Mouse (Mus musculus) erythroblast, adult 5-6 weeks (primary cell): Measurements from ENCODE around the gene Galnt6. TPM values are rescaled to one million over a fixed set of nuclear protein-coding genes. Genes with fewer than 3 reads are reported as not detected.
"Not testable (repeated sequence)": the region's sequence is repeated elsewhere in the genome, so short reads cannot be mapped to it uniquely, and the experiment has no call there.

Source experiments
- ATAC-seq: replicated peaks from 2 replicates; pipeline ENCODE4 v1.8.0; 2016; ENCODE audit warnings: moderate number of reproducible peaks, mild to moderate bottlenecking, moderate TSS enrichment, inconsistent platforms; ENCODE audit not compliant: poor library complexity, low FRiP score, severe bottlenecking
- total RNA-seq, 2 experiments: library from RNA; stranded (forward) in 1 of 2; stranded (reverse) in 1 of 2; fragments of 150-400 nt in 1 of 2; fragments of 200-764, 138-1000 nt in 1 of 2; gene quantifications; 2 replicates each; pipeline versions ENCODE4 v1.2.3 to v1.2.4; 2015 to 2017; ENCODE audit warnings: low replicate concordance in 2 of 2

The Galnt6 gene
- total RNA-seq (2015; ENCODE audit: low replicate concordance) (3.6 and 4.0 TPM in 2 replicates), total RNA-seq (2017; ENCODE audit: low replicate concordance) (4.5 and 4.9 TPM in 2 replicates)

- ATAC-seq = peak; percentile 65
Measured at GRCm38 (mm10) chr15:100729281-100729985, at the start of gene Galnt6. Gene Galnt6, minus strand, starts transcription at chr15:100729376.

DNA sequence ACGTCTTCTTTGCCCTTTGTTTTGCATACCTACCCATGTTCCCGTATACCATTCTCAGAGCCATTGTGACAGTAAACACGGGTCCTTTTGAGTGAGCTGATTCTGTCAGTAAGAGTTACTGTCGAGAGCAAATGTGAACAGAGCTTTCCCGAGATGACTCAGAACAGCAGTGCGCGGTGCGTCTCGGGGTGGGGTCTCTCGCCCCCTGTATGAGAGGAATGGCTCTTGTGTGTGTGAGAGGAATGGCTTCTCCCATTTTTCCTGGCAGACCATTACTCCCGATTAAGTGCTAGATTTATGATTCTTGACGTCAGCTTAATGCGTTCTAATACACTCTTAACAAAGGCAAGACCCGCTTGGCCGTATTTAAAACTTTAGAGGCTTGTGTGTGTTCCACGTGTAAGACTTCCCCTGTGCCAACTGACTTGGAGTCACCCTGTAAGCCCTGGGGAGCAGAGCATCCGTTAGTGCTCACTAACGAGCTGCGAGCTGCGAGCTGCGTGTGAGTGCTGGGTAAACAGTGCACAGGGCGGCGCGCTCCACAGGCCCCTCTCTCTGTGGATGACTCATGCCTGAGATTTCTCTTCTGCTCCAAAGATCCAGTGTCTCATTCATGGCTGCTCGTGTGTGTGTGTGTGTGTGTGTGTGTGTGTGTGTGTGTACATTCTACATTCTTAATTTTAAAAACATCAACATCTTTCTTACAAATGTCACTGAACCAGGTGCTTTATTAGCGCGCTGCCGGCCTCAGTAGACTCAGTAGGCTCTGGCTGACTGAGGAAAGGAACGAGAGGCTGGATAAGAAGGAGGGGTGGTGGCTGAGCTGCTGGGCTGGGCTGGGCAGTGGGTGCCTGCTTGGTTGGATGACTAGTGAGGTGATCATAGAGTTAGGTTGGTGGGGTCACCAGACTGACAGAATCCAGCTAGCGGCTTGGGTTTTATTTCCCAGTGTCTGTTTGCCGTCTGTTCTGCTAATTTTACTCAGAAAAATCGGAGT lies 48.1 kb upstream of the Galnt6 start:
- no peak for ATAC-seq

DNA sequence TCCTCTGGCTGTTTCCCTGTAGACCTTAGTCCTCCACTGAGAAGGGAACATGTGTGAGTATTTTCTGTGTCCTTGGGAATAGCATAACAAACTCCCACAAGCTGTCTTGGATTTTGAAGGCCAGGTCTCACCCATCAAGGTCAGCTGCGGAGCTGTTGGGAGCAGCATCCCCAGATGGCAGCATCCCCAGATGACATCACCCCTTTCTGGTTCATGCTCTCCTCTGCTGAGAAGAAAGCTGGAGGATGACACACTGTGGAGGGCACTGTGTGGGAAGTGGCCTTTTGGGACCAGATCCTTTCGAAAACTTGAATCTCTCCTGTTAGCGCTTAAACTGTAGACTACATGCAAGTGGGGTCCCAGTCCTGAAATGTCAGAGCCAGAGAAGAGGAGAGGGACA lies 47.2 kb upstream of the Galnt6 start:
- no peak for ATAC-seq

GRCm38 (mm10) chr15:100775189-100776166 lies 46.3 kb upstream of the Galnt6 start:
- no peak for ATAC-seq

DNA sequence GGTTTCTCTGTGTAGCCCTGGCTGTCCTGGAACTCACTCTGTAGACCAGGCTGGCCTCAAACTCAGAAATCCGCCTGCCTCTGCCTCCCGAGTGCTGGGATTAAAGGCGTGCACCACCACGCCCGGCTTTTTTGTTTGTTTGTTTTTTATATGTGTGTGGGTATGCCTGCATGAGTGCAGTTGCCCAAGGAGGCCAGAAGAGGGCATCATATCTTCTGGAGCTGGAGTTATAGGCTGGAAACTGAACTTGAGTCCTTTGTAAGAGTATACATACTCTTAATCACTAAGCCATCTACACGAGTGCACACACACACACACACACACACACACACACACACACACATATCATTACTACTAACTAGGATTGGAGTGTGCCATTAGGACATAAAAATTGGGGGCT lies 44.7 kb upstream of the Galnt6 start:
- ATAC-seq = not testable (repeated sequence)

GRCm38 (mm10) chr15:100772685-100773084 lies 43.5 kb upstream of the Galnt6 start:
- ATAC-seq = no peak

DNA sequence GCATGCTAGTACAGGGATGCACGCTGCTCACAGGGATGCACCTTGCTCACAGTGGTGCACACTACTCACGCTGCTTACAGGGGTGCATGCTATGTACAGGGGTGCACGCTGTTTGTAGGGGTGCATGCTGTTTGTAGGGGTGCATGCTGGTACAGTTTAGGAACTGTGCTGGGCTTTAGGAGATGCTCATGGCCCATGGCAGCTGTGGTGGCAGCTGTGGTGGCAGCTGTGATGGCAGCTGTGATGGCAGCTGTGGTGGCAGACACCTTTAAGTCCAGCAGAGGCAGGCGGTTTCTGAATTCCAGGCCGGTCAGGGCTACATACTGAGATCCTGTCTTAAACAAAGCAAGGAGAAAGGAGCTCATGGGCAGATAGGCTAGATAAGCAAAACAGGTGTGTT lies 41.2 kb upstream of the Galnt6 start:
- no peak for ATAC-seq

DNA sequence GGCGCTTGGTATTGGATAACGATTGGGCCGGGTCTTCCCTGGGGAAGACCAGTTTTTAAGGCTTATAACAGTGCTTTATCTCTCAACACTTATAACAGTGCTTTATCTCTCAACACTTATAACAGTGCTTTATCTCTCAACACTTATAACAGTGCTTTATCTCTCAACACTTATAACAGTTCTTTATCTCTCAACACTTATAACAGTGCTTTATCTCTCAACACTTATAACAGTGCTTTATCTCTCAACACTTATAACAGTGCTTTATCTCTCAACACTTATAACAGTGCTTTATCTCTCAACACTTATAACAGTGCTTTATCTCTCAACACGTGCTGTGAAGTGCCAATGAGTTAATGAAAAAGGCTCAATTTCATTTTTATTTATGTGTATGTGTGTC lies 39.8 kb upstream of the Galnt6 start:
- ATAC-seq = not testable (repeated sequence)

DNA sequence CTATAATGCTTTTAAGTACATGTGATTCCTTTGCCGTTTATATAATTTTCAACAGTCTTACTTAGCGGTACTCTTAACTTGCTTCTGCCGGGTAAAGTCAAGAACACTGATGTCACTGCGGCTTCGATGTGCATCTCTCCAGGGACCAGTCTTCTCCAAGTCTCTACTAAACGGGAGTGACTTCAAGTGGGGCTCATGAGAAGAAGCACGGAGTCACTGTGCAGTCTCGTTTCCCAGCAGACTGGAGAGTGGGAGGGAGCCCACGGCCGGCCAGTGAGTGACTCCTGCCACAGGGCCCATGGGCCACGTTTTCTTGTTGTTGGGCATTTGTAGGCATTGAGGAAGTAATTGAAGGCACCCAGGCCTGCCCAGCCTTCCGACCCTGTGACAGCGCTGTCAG lies 38.7 kb upstream of the Galnt6 start:
- no peak for ATAC-seq

- no peak for ATAC-seq
Measured at GRCm38 (mm10) chr15:100766826-100767225, 37.6 kb upstream of the Galnt6 start.

DNA sequence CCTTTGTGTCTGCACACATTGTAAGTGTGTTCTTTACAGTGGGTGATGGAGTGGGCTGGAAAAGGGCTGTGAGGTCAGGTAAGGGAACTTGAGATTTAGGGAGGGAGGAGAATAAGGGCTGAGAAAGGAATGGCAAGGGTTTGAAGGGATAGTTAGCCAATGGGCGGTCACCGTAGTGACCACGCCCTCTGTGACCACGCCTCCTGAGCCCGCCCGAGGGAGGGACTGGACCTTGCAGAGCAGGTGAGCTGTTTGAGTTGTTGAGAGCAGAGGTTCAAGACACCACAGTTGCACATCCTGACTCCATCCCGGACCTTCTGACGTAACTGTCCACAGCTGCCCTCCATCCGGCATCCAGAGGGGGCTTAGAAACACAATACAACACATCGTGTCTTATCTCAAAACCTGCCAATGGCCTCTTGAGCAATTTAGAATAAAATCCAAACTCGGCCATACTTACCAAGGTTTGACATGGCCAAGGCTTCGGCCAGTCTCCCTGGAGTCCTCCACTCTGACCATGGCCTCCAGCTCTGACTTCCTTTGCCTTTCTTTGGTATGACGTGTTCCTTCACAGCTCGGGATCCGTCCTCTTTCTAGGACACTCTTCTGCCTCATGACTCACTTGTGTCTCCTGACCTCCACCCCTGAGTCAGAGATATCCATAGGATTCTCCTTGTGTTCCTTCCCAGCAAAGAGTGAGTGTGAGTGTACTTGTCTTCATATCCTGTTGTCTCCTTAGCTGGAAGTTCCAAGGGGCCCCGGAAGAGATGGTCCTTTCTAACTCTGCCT lies 35.2 kb upstream of the Galnt6 start:
- ATAC-seq = no peak

DNA sequence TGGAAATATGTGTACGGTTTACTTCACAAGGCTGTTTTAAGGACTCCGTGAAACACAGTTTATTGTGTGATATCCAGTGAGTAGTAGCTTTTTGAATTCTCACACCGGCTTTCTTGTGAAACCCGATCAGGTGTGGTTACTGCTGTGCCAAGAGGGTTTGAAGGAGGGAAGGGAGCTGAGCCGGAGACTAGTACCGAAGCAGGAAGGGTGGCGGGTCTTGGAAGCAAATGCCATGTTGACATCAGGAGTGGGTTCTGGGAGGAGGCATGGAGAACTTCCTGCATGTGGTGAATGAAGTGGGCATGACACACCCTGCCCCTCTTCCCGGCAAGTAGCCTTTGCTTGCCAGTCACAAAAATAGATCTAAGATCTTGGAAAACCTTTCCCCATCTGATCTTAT lies 33.5 kb upstream of the Galnt6 start:
- ATAC-seq = no peak

GRCm38 (mm10) chr15:100761419-100762185 lies 32.4 kb upstream of the Galnt6 start, which contains the start of gene Slc4a8:
Gene Slc4a8, plus strand, starts transcription at chr15:100761747.
- ATAC-seq = peak; percentile 83

DNA sequence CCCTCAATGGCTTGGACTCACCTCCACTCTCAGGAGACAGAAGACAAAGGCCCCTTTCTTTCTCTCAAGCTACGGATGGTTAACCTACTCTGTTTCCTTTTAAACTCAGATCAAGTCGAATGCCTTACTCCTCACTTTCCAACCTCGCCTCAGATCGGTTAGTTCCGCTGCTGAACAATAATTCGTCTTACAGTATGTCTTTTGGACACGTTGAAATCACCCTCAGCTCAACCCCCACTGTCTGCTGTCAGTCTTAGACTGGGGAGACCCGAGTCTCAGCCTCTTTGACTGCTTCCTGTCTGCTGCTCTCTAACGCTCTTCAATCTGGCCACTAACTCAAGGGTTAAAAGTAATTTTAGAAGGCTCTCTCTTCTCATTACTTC lies 31.9 kb upstream of the Galnt6 start:
- ATAC-seq = no peak

DNA sequence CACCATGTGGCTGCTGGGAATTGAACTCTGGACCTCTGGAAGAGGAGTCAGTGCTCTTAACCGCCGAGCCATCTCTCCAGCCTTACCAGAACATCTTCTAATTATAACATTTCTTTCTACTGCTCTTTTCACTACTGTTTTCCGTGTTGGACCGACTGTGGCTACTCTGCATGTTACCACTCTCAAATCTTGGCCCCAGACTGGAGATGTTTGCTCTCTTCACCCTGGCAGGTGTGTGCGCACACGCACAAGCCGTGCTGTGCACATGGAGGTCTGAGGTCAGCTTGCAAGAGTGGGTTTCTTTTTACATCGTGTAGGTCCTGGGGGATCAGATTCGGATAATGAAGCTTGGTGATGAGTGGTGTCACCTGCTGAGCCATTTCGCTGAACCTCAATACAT lies 30.1 kb upstream of the Galnt6 start:
- ATAC-seq = no peak

DNA sequence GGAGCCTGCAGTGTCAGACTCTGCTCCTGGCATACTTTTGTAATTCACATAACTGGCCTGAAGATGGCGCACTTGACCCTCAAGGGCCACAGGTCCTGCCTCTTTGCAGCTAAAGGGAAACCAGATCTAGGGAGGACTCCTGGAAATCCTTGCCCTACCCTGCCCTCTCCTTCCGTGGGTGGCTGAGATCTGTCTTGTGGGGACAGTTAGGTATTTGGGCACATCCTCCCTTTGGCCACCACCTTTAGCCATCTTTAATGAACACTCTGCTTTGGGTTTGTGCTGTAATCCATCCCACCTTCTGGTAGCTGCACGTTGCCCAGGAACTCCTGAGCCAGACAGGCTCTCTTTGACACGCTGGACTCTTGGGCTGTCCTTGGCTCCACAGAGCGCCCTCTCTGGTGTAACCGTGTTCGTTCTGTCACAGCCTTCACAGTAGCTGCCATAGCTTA lies 28.4 kb upstream of the Galnt6 start:
- peak; percentile 64 for ATAC-seq

GRCm38 (mm10) chr15:100755881-100756624 lies 26.9 kb upstream of the Galnt6 start:
- ATAC-seq = no peak
